Mouse (Mus musculus) limb, embryonic 14.5 days (tissue): Measurements from ENCODE around the gene Fam214a. TPM values are rescaled to one million over a fixed set of nuclear protein-coding genes. Genes with fewer than 3 reads are reported as not detected.

ENCODE experiments used
- ATAC-seq: fragments of 200-750 bp; cut with Nextera tagmentation; 2 replicates; pipeline ENCODE4 v1.8.0; 2017; ENCODE audit warnings: low read depth, moderate number of reproducible peaks, moderate TSS enrichment; ENCODE audit not compliant: low FRiP score
- DNase-seq: peaks from one replicate; pipeline ENCODE4 v3.0.0-alpha.2; 2015; ENCODE audit warnings: low spot score
- H3K27ac ChIP-seq: fragments of 300-500 bp; sonication (generic); replicated peaks from 2 replicates; pipeline ENCODE4 v1.5.1; 2014; ENCODE audit warnings: low read depth, mild to moderate bottlenecking, low read length, moderate library complexity, mixed read lengths
- H3K27me3 ChIP-seq: fragments of 300-500 bp; sonication (generic); 2 replicates; pipeline ENCODE4 v1.6.1; 2014; ENCODE audit warnings: low read length, mixed read lengths; ENCODE audit not compliant: control insufficient read depth, insufficient read depth
- H3K36me3 ChIP-seq: fragments of 300-500 bp; sonication (generic); 2 replicates; pipeline ENCODE4 v1.6.1; 2014; ENCODE audit warnings: mild to moderate bottlenecking, low read length, moderate library complexity, mixed read lengths; ENCODE audit not compliant: control insufficient read depth, insufficient read depth
- H3K4me1 ChIP-seq: fragments of 300-500 bp; sonication (generic); 2 replicates; pipeline ENCODE4 v1.6.1; 2014; ENCODE audit warnings: antibody characterized with exemption, low read length, mixed read lengths; ENCODE audit not compliant: control insufficient read depth, insufficient read depth
- H3K4me2 ChIP-seq: fragments of 300-500 bp; sonication (generic); replicated peaks from 2 replicates; pipeline ENCODE4 v1.6.1; 2014; ENCODE audit warnings: low read depth, mild to moderate bottlenecking, low read length, moderate library complexity; ENCODE audit not compliant: severe bottlenecking
- H3K4me3 ChIP-seq: fragments of 300-500 bp; sonication (generic); replicated peaks from 2 replicates; pipeline ENCODE4 v1.5.1; 2014; ENCODE audit warnings: low read length
- H3K9ac ChIP-seq: fragments of 300-500 bp; sonication (generic); 2 replicates; pipeline ENCODE4 v1.6.1; 2014; ENCODE audit warnings: mild to moderate bottlenecking, low read depth, low read length, moderate library complexity; ENCODE audit not compliant: severe bottlenecking
- H3K9me3 ChIP-seq: fragments of 300-500 bp; sonication (generic); 2 replicates; pipeline ENCODE4 v1.6.1; 2016; ENCODE audit warnings: low read length; ENCODE audit not compliant: control insufficient read depth
- POLR2A ChIP-seq: fragments of 200-500 bp; IDR thresholded peaks from 2 replicates; pipeline ENCODE4 v1.8.0; 2012; ENCODE audit warnings: inconsistent platforms, mild to moderate bottlenecking, moderate library complexity, borderline replicate concordance; ENCODE audit not compliant: insufficient read depth, insufficient read length; ENCODE audit errors: extremely low read depth
- WGBS: fragments of 180-500 bp; shearing (Covaris S2); extraction: QIAGEN DNeasy Blood & Tissue Kit; methylation state at CpG from one replicate; pipeline ENCODE4 v1.1.7; 2014; 5-methylcytosine and 5-hydroxymethylcytosine counted together
- polyA plus RNA-seq, 2 experiments: library from polyadenylated mRNA; depleted of rRNA in 1 of 2; stranded (reverse) in 1 of 2; unstranded in 1 of 2; fragments of >200 nt; fragmentation: Nextera tagmentation in 1 of 2; extraction: Ambion mirVana in 1 of 2; gene quantifications; 2 replicates each; pipeline versions ENCODE4 v1.2.1 to v1.2.3; 2012 to 2014

Fam214a gene
- polyA plus RNA-seq, 2 experiments: 9.6 to 10.7 TPM

GRCm38 (mm10) chr9:75001006-75001405 lies 48.3 kb downstream of the Fam214a start:
- no peak overlapping the region for H3K27ac ChIP-seq
- no peaks in the 10 kb centered on the region; the same call in 1 of the 2 replicates for H3K4me1 ChIP-seq
- TF ChIP-seq POLR2A: no peak
- H3K9ac ChIP-seq: no peak overlapping the region
- H3K9me3 ChIP-seq: no peaks in the 10 kb centered on the region
- WGBS: 92% methylated on average over 6 of the region's 6 CpGs
- H3K4me3 ChIP-seq: no peak overlapping the region
- H3K36me3 ChIP-seq: 0 out of 2 replicates have a peak, but pooled peaks cover 6% of the 10 kb centered on the region
- no peak for ATAC-seq
- H3K27me3 ChIP-seq: no peaks in the 10 kb centered on the region
- no peak for DNase-seq
- no peak overlapping the region for H3K4me2 ChIP-seq

GRCm38 (mm10) chr9:75001611-75002204 lies 49.0 kb downstream of the Fam214a start:
- H3K27ac ChIP-seq: 0 out of 2 replicates have a peak overlapping the region, but pooled peaks have one; percentile 33
- DNase-seq (peak; percentile 40), ATAC-seq (peak; percentile 47; the same call in 1 of the 2 replicates)
- H3K27me3 ChIP-seq: no peaks in the 10 kb centered on the region
- H3K36me3 ChIP-seq: peaks cover 11% of the 10 kb centered on the region; the same call in 1 of the 2 replicates
- no peak overlapping the region for H3K4me2 ChIP-seq
- no peaks in the 10 kb centered on the region for H3K9me3 ChIP-seq
- no peak for TF ChIP-seq POLR2A
- no peak overlapping the region for H3K4me3 ChIP-seq
- no peak overlapping the region for H3K9ac ChIP-seq
- WGBS: 68% methylated on average over 5 of the region's 5 CpGs
- H3K4me1 ChIP-seq: no peaks in the 10 kb centered on the region; the same call in 1 of the 2 replicates

GRCm38 (mm10) chr9:75002262-75002661 lies 49.6 kb downstream of the Fam214a start:
- H3K36me3 ChIP-seq: peaks cover 14% of the 10 kb centered on the region; the same call in 1 of the 2 replicates
- H3K9me3 ChIP-seq: no peaks in the 10 kb centered on the region
- no peaks in the 10 kb centered on the region for H3K27me3 ChIP-seq
- DNase-seq (peak; percentile 46), ATAC-seq (no peak)
- H3K27ac ChIP-seq: peak overlapping the region; percentile 33; the same call in 1 of the 2 replicates
- WGBS: 49% methylated on average over 3 of the region's 3 CpGs
- no peaks in the 10 kb centered on the region; the same call in 1 of the 2 replicates for H3K4me1 ChIP-seq
- no peak overlapping the region for H3K9ac ChIP-seq
- no peak for TF ChIP-seq POLR2A
- H3K4me2 ChIP-seq: no peak overlapping the region
- no peak overlapping the region for H3K4me3 ChIP-seq

DNA sequence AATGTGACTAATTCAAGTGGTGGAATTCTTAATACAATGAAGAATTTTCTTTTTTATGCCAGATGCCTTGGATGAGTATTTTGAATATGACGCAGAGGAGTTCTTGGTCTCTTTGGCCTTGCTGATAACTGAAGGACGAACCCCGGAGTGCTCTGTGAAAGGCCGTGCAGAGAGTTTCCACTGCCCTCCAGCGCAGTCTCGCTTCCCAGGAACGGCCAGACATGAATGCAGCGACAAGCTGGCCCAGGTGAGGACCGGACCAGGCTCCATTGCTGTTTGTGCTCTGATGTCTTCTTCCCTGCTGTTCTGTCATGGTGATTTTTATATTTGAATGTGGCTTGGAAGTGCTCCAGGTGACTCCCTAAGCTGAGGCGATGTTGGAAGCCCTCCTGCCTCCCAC lies 51.5 kb downstream of the Fam214a start:
- DNase-seq (no peak), ATAC-seq (no peak)
- Histone ChIP-seq H3K4me2 (no peak overlapping the region), H3K27me3 (no peaks in the 10 kb centered on the region), H3K27ac (no peak overlapping the region), H3K4me1 (no peaks in the 10 kb centered on the region; the same call in 1 of the 2 replicates), H3K9ac (no peak overlapping the region), H3K4me3 (no peak overlapping the region), H3K36me3 (peaks cover 24% of the 10 kb centered on the region), H3K9me3 (no peaks in the 10 kb centered on the region)
- TF ChIP-seq POLR2A: no peak
- 91% methylated on average over 10 of the region's 10 CpGs for WGBS

GRCm38 (mm10) chr9:75016591-75016990 lies 63.9 kb downstream of the Fam214a start:
- H3K9ac ChIP-seq: no peak overlapping the region
- H3K4me2 ChIP-seq: no peak overlapping the region
- no peaks in the 10 kb centered on the region for H3K27me3 ChIP-seq
- H3K4me1 ChIP-seq: no peaks in the 10 kb centered on the region
- H3K4me3 ChIP-seq: no peak overlapping the region
- WGBS: 90% methylated on average over 2 of the region's 2 CpGs
- no peaks in the 10 kb centered on the region for H3K9me3 ChIP-seq
- no peak for TF ChIP-seq POLR2A
- no peak for ATAC-seq
- no peak for DNase-seq
- no peak overlapping the region for H3K27ac ChIP-seq
- peaks cover 33% of the 10 kb centered on the region for H3K36me3 ChIP-seq
